Mouse (Mus musculus): ENCODE results near the gene Apobec3.

DNA sequence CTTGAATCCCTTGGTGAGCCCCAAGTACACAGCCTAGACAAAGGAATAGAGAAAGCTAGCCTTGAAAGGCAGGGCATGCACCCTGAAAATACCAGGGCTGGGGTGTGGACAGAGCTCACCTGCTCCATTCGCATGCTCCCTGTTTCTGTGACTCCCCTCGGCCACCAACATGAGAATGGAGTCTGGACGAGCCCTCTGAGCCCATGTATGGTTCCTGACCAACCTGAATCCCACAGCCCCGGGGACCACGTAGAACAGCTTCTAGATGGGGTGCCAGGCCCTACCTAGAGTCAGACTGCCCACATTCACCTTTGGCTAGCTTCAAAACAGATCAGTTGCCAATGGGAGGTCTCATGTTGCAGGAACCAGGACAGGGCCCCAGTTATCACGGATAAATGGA is 59.8 kb downstream of the Apobec3 start:
- TF ChIP-seq POLR2A (IDR thresholded peaks at IDR 0.05; ENCODE audit: insufficient read depth, low read length): no peak
- no peak for TF ChIP-seq CTCF (IDR thresholded peaks at IDR 0.05; ENCODE audit: low read depth, low read length)
- no peak for TF ChIP-seq EP300 (IDR thresholded peaks at IDR 0.05; ENCODE audit: insufficient read depth, low read depth, low read length)

Measured in ES-Bruce4 (cell line).